Mouse (Mus musculus) MEL (cell line): ENCODE data around the gene Bpifa1.

Experiments used
- CTCF ChIP-seq, 3 experiments: IDR thresholded peaks in 2 of 3; conservative IDR thresholded peaks in 1 of 3; 2 replicates each; pipeline ENCODE4 v1.5.1; 2011 to 2012; ENCODE audit warnings: low read length in 3 of 3, low read depth in 2 of 3, mild to moderate bottlenecking in 2 of 3, improper control_type of control experiment in 1 of 3, inconsistent platforms in 1 of 3, mixed read lengths in 1 of 3, moderate library complexity in 1 of 3; ENCODE audit not compliant: control insufficient read depth in 1 of 3, insufficient read depth in 1 of 3, poor library complexity in 1 of 3, severe bottlenecking in 1 of 3
- E2F4 ChIP-seq: IDR thresholded peaks from 2 replicates; pipeline ENCODE4 v1.6.1; 2011; ENCODE audit warnings: low read depth, low read length, improper control_type of control experiment, borderline replicate concordance
- GATA1 ChIP-seq: IDR thresholded peaks from 2 replicates; pipeline ENCODE4 v1.6.1; 2011; ENCODE audit warnings: low read depth, low read length, improper control_type of control experiment
- NRF1 ChIP-seq: IDR thresholded peaks from 2 replicates; pipeline ENCODE4 v1.6.1; 2014; ENCODE audit warnings: low read depth, mild to moderate bottlenecking, inconsistent platforms, low read length, improper control_type of control experiment, moderate library complexity; ENCODE audit not compliant: poor library complexity, insufficient read depth, severe bottlenecking
- POLR2A ChIP-seq, 2 experiments: IDR thresholded peaks; 2 replicates each; pipeline ENCODE4 v1.6.1; 2011 to 2012; ENCODE audit warnings: low read length in 2 of 2, mild to moderate bottlenecking in 2 of 2, control low read depth in 1 of 2, improper control_type of control experiment in 1 of 2, low read depth in 1 of 2, moderate library complexity in 1 of 2; ENCODE audit not compliant: control insufficient read depth in 1 of 2, insufficient read depth in 1 of 2, poor library complexity in 1 of 2
- POLR2AphosphoS2 ChIP-seq: IDR thresholded peaks from 2 replicates; pipeline ENCODE4 v1.6.1; 2011; ENCODE audit warnings: low read length, improper control_type of control experiment
- POLR2AphosphoS5 ChIP-seq: IDR thresholded peaks from 2 replicates; pipeline ENCODE4 v1.6.1; 2012; ENCODE audit warnings: low read depth, borderline replicate concordance, mild to moderate bottlenecking, inconsistent platforms, low read length, moderate library complexity, mixed read lengths
- SMC3 ChIP-seq: IDR thresholded peaks from 2 replicates; pipeline ENCODE4 v1.6.1; 2011; ENCODE audit warnings: low read depth, low read length, improper control_type of control experiment
- UBTF ChIP-seq: IDR thresholded peaks from 2 replicates; pipeline ENCODE4 v1.6.1; 2012; ENCODE audit warnings: low read depth, mild to moderate bottlenecking, inconsistent platforms, low read length, improper control_type of control experiment, moderate library complexity, borderline replicate concordance; ENCODE audit not compliant: insufficient read depth
- ZC3H11A ChIP-seq: IDR thresholded peaks from 2 replicates; pipeline ENCODE4 v1.6.1; 2012; ENCODE audit warnings: low read depth, mild to moderate bottlenecking, inconsistent platforms, low read length, improper control_type of control experiment

DNA sequence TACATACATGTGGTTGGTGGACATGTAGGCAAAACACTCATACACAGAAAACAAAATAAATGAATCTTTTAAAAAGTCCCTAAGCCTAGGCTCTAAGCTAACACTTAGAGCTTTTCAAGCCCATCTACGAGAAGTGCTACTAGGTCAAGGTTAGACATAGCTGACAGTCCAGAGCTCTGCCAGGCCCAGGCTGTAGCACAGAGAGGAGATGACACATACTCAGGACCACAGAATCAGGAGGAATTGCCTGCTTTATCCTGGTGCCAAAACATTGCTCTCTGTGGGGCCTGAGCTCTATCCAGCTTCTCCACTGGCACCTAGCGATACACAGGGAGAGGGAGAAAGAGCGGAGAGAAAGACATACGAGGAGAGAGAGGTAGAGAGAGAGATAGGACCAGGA lies 50.4 kb downstream of the Bpifa1 start:
- TF ChIP-seq CTCF (IDR thresholded peaks at IDR 0.05 in 2 of 3, conservative IDR thresholded peaks at IDR 0.05 in 1 of 3; ENCODE audit: control insufficient read depth in 1 of 3, insufficient read depth in 1 of 3, low read depth in 2 of 3, low read length in 3 of 3, poor library complexity in 1 of 3, severe bottlenecking in 1 of 3) (no peak), POLR2A (IDR thresholded peaks at IDR 0.05; ENCODE audit: control insufficient read depth in 1 of 2, insufficient read depth in 1 of 2, low read depth in 1 of 2, low read length in 2 of 2, poor library complexity in 1 of 2) (no peak), POLR2AphosphoS5 (no peak), ZC3H11A (no peak), NRF1 (no peak), GATA1 (no peak), POLR2AphosphoS2 (no peak), SMC3 (no peak), E2F4 (no peak), UBTF (no peak)
